Mouse (Mus musculus): ENCODE measurements around the gene Coq9. TPM values are rescaled to one million over a fixed set of nuclear protein-coding genes. Genes with fewer than 3 reads are reported as not detected.
A peak's percentile ranks its signal among the peaks of the same experiment; 100 is the strongest.

Gene Coq9
- polyA plus RNA-seq, 2 experiments, result 38.5 to 44.3 TPM

DNA sequence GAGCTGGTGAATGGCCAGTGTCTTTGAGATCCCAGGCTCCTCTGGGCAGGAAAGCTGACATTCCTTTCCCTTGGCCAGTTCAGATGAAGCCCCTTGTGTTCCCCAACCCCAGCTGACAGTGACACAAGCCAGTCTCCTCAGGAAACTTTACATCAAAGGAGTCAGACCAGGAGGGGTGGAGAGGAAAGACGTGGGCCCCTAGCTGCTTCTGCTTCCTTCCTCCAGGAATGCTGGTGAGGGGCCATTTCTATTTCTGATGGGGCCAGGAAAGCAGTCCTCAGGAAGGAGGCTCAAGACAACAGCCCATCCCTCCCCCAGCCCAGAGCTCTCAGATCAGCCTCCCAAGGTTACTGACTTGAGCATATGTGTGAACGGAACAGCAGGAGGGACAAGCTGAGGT lies 54.8 kb downstream of the Coq9 start:
- Histone ChIP-seq H3K9me3 (ENCODE audit: control insufficient read depth, low read length) (no peaks in the 10 kb centered on the region), H3K36me3 (replicated peaks; ENCODE audit: control insufficient read depth, insufficient read depth, low read depth) (no peaks in the 10 kb centered on the region), H3K4me2 (ENCODE audit: low read depth) (no peak overlapping the region), H3K27me3 (ENCODE audit: control insufficient read depth, insufficient read depth, low read length) (peaks cover 3% of the 10 kb centered on the region), H3K4me3 (ENCODE audit: insufficient read depth in 1 of 2, low read depth in 2 of 2, low read length in 2 of 2) (no peak overlapping the region), H3K4me1 (replicated peaks; ENCODE audit: control insufficient read depth in 2 of 2, insufficient read depth in 2 of 2, low read length in 1 of 2) (peaks cover 21 to 31% of the 10 kb centered on the region in 2 experiments), H3K27ac (no peak overlapping the region), H3K9ac (replicated peaks) (no peak overlapping the region)
- ATAC-seq (ENCODE audit: insufficient read depth) (no peak), DNase-seq (ENCODE audit: low read depth in 3 of 3, low spot score in 3 of 3) (no peak)
- 40% methylated on average over 2 of the region's 2 CpGs for WGBS (ENCODE audit: insufficient replicate concordance)
- no peak for TF ChIP-seq CTCF (IDR thresholded peaks at IDR 0.05; ENCODE audit: low read depth)
- no peak for TF ChIP-seq EP300 (IDR thresholded peaks at IDR 0.05; ENCODE audit: low read depth)

- Histone ChIP-seq H3K4me3 (ENCODE audit: insufficient read depth in 1 of 2, low read depth in 2 of 2, low read length in 2 of 2) (peak overlapping the region; percentile 42 to 53), H3K36me3 (replicated peaks; ENCODE audit: control insufficient read depth, insufficient read depth, low read depth) (no peaks in the 10 kb centered on the region), H3K9me3 (ENCODE audit: control insufficient read depth, low read length) (no peaks in the 10 kb centered on the region), H3K4me2 (ENCODE audit: low read depth) (peak overlapping the region; percentile 98), H3K4me1 (replicated peaks; ENCODE audit: control insufficient read depth in 2 of 2, insufficient read depth in 2 of 2, low read length in 1 of 2) (peaks cover 54 to 57% of the 10 kb centered on the region in 2 experiments), H3K27me3 (ENCODE audit: control insufficient read depth, insufficient read depth, low read length) (no peaks in the 10 kb centered on the region), H3K9ac (replicated peaks) (peak overlapping the region; percentile 88), H3K27ac (peak overlapping the region; percentile 100)
- WGBS (ENCODE audit: insufficient replicate concordance), result 9% methylated on average over 11 of the region's 11 CpGs
- DNase-seq (ENCODE audit: low read depth in 3 of 3, low spot score in 3 of 3) (peak; percentile 90 to 93 (median 91)), ATAC-seq (ENCODE audit: insufficient read depth) (peak; percentile 97)
- TF ChIP-seq CTCF (IDR thresholded peaks at IDR 0.05; ENCODE audit: low read depth) (no peak), EP300 (IDR thresholded peaks at IDR 0.05; ENCODE audit: low read depth) (peak; percentile 88)
Observed at GRCm38 (mm10) chr8:94899262-94899661, 61.1 kb downstream of the Coq9 start.

- Histone ChIP-seq H3K36me3 (replicated peaks; ENCODE audit: control insufficient read depth, insufficient read depth, low read depth) (no peaks in the 10 kb centered on the region), H3K4me3 (ENCODE audit: insufficient read depth in 1 of 2, low read depth in 2 of 2, low read length in 2 of 2) (peak overlapping the region in 1 of 2 experiments; percentile 17; a peak in 2 of 4 replicates), H3K9me3 (ENCODE audit: control insufficient read depth, low read length) (no peaks in the 10 kb centered on the region), H3K27me3 (ENCODE audit: control insufficient read depth, insufficient read depth, low read length) (no peaks in the 10 kb centered on the region), H3K27ac (peak overlapping the region; percentile 54), H3K4me1 (replicated peaks; ENCODE audit: control insufficient read depth in 2 of 2, insufficient read depth in 2 of 2, low read length in 1 of 2) (peaks cover 54 to 57% of the 10 kb centered on the region in 2 experiments), H3K4me2 (ENCODE audit: low read depth) (peak overlapping the region; percentile 98), H3K9ac (replicated peaks) (peak overlapping the region; percentile 34)
- 33% methylated on average over 6 of the region's 6 CpGs for WGBS (ENCODE audit: insufficient replicate concordance)
- ATAC-seq (ENCODE audit: insufficient read depth) (no peak), DNase-seq (ENCODE audit: low read depth in 3 of 3, low spot score in 3 of 3) (no peak)
- no peak for TF ChIP-seq EP300 (IDR thresholded peaks at IDR 0.05; ENCODE audit: low read depth)
- no peak for TF ChIP-seq CTCF (IDR thresholded peaks at IDR 0.05; ENCODE audit: low read depth)
Observed at GRCm38 (mm10) chr8:94900617-94901016, 62.5 kb downstream of the Coq9 start.

- peaks cover 54 to 55% of the 10 kb centered on the region in 2 experiments for H3K4me1 ChIP-seq (replicated peaks; ENCODE audit: control insufficient read depth in 2 of 2, insufficient read depth in 2 of 2, low read length in 1 of 2)
- TF ChIP-seq EP300 (IDR thresholded peaks at IDR 0.05; ENCODE audit: low read depth) (0 out of 2 replicates have a peak, but pooled peaks have one; percentile 8), CTCF (IDR thresholded peaks at IDR 0.05; ENCODE audit: low read depth) (no peak)
- H3K9me3 ChIP-seq (ENCODE audit: control insufficient read depth, low read length), result no peaks in the 10 kb centered on the region
- H3K27ac ChIP-seq, result peak overlapping the region; percentile 54
- no peaks in the 10 kb centered on the region for H3K36me3 ChIP-seq (replicated peaks; ENCODE audit: control insufficient read depth, insufficient read depth, low read depth)
- WGBS (ENCODE audit: insufficient replicate concordance), result 14% methylated on average over 5 of the region's 5 CpGs
- no peak for DNase-seq (ENCODE audit: low read depth in 3 of 3, low spot score in 3 of 3)
- ATAC-seq (ENCODE audit: insufficient read depth), result peak; percentile 11; the same call in 1 of the 2 replicates
- peak overlapping the region in 1 of 2 experiments; percentile 17; a peak in 2 of 4 replicates for H3K4me3 ChIP-seq (ENCODE audit: insufficient read depth in 1 of 2, low read depth in 2 of 2, low read length in 2 of 2)
- H3K4me2 ChIP-seq (ENCODE audit: low read depth), result peak overlapping the region; percentile 98
- no peaks in the 10 kb centered on the region for H3K27me3 ChIP-seq (ENCODE audit: control insufficient read depth, insufficient read depth, low read length)
- H3K9ac ChIP-seq (replicated peaks), result peak overlapping the region; percentile 34
Observed at GRCm38 (mm10) chr8:94901031-94901430, 62.9 kb downstream of the Coq9 start.

DNA sequence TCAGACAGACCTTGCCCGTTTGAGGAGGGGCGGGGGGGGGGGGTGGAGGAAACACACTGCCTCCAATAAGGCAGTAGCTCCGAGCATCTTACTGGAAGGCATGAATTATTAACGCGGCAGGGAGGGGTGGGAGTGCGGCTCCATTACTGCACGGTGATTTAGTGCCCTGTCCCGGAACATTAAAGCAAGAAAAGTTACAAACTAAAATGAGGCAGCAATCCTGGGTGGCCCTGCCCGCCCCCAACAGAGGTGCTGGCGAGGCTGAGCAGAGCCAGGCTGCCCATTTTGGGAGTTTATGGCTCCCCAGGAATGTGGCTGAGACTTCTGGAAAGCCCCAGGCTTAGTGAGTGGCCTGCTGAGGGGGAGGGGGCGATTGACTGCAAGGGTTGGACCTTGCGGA lies 65.6 kb downstream of the Coq9 start:
- H3K9ac ChIP-seq (replicated peaks), result no peak overlapping the region
- DNase-seq (ENCODE audit: low read depth in 3 of 3, low spot score in 3 of 3), result no peak
- H3K9me3 ChIP-seq (ENCODE audit: control insufficient read depth, low read length), result no peaks in the 10 kb centered on the region
- ATAC-seq (ENCODE audit: insufficient read depth), result no peak
- H3K4me2 ChIP-seq (ENCODE audit: low read depth), result no peak overlapping the region
- no peaks in the 10 kb centered on the region for H3K36me3 ChIP-seq (replicated peaks; ENCODE audit: control insufficient read depth, insufficient read depth, low read depth)
- TF ChIP-seq CTCF (IDR thresholded peaks at IDR 0.05; ENCODE audit: low read depth) (no peak), EP300 (IDR thresholded peaks at IDR 0.05; ENCODE audit: low read depth) (no peak)
- no peaks in the 10 kb centered on the region for H3K27me3 ChIP-seq (ENCODE audit: control insufficient read depth, insufficient read depth, low read length)
- no peak overlapping the region for H3K27ac ChIP-seq
- H3K4me3 ChIP-seq (ENCODE audit: insufficient read depth in 1 of 2, low read depth in 2 of 2, low read length in 2 of 2), result no peak overlapping the region
- H3K4me1 ChIP-seq (replicated peaks; ENCODE audit: control insufficient read depth in 2 of 2, insufficient read depth in 2 of 2, low read length in 1 of 2), result peaks cover 29 to 31% of the 10 kb centered on the region in 2 experiments
- 82% methylated on average over 12 of the region's 12 CpGs for WGBS (ENCODE audit: insufficient replicate concordance)

Other genes starting within 250 kb of the Coq9 start
- 4.0 and 6.2 TPM in 2 replicates for gene Rspry1, start 236.4 kb upstream of the Coq9 start, polyA plus RNA-seq (2012; rRNA removed)
- 15.8 and 17.9 TPM in 2 replicates for gene Rspry1, start 236.4 kb upstream of the Coq9 start, polyA plus RNA-seq (2014; fragmentation: Nextera tagmentation; extraction: Ambion mirVana)
- 11.3 and 16.1 TPM in 2 replicates for gene Fam192a, start 236.3 kb upstream of the Coq9 start, polyA plus RNA-seq (2012; rRNA removed)
- 25.8 and 26.5 TPM in 2 replicates for gene Fam192a, start 236.3 kb upstream of the Coq9 start, polyA plus RNA-seq (2014; fragmentation: Nextera tagmentation; extraction: Ambion mirVana)
- 18.2 and 18.6 TPM in 2 replicates for gene Arl2bp, start 171.7 kb upstream of the Coq9 start, polyA plus RNA-seq (2012; rRNA removed)
- 11.2 and 12.8 TPM in 2 replicates for gene Arl2bp, start 171.7 kb upstream of the Coq9 start, polyA plus RNA-seq (2014; fragmentation: Nextera tagmentation; extraction: Ambion mirVana)
- 0.36 and 0.52 TPM in 2 replicates for gene Pllp, start 142.0 kb upstream of the Coq9 start, polyA plus RNA-seq (2012; rRNA removed)
- 0.85 TPM in 2 replicates for gene Pllp, start 142.0 kb upstream of the Coq9 start, polyA plus RNA-seq (2014; fragmentation: Nextera tagmentation; extraction: Ambion mirVana)
- gene Ccl22, start 92.7 kb upstream of the Coq9 start, polyA plus RNA-seq (2012; rRNA removed), result 0.17 and 0.19 TPM in 2 replicates
- 0.22 and 0.45 TPM in 2 replicates for gene Ccl22, start 92.7 kb upstream of the Coq9 start, polyA plus RNA-seq (2014; fragmentation: Nextera tagmentation; extraction: Ambion mirVana)
- gene Cx3cl1, start 66.3 kb upstream of the Coq9 start, polyA plus RNA-seq (2012; rRNA removed), result 0.11 and 0.12 TPM in 2 replicates
- gene Cx3cl1, start 66.3 kb upstream of the Coq9 start, polyA plus RNA-seq (2014; fragmentation: Nextera tagmentation; extraction: Ambion mirVana), result 0.33 and 0.34 TPM in 2 replicates
- 0.11 and 0.34 TPM in 2 replicates for gene Ccl17, start 27.9 kb upstream of the Coq9 start, polyA plus RNA-seq (2012; rRNA removed)
- gene Ccl17, start 27.9 kb upstream of the Coq9 start, polyA plus RNA-seq (2014; fragmentation: Nextera tagmentation; extraction: Ambion mirVana), result not detected in 2 replicates
- gene Ciapin1, start within 50 bp of the Coq9 start, polyA plus RNA-seq (2012; rRNA removed), result 20.4 and 23.7 TPM in 2 replicates
- 38.4 and 46.3 TPM in 2 replicates for gene Ciapin1, start within 50 bp of the Coq9 start, polyA plus RNA-seq (2014; fragmentation: Nextera tagmentation; extraction: Ambion mirVana)
- 51.6 and 54.4 TPM in 2 replicates for gene Polr2c, start 19.1 kb downstream of the Coq9 start, polyA plus RNA-seq (2012; rRNA removed)
- gene Polr2c, start 19.1 kb downstream of the Coq9 start, polyA plus RNA-seq (2014; fragmentation: Nextera tagmentation; extraction: Ambion mirVana), result 73.5 and 82.2 TPM in 2 replicates
- gene Dok4, start 38.0 kb downstream of the Coq9 start, polyA plus RNA-seq (2012; rRNA removed), result 10.3 and 11.1 TPM in 2 replicates
- gene Dok4, start 38.0 kb downstream of the Coq9 start, polyA plus RNA-seq (2014; fragmentation: Nextera tagmentation; extraction: Ambion mirVana), result 7.2 and 9.6 TPM in 2 replicates
- gene Ccdc102a, start 79.8 kb downstream of the Coq9 start, polyA plus RNA-seq (2012; rRNA removed), result 2.2 and 2.6 TPM in 2 replicates
- 2.7 and 2.8 TPM in 2 replicates for gene Ccdc102a, start 79.8 kb downstream of the Coq9 start, polyA plus RNA-seq (2014; fragmentation: Nextera tagmentation; extraction: Ambion mirVana)
- 0.45 and 0.54 TPM in 2 replicates for gene Adgrg5, start 85.4 kb downstream of the Coq9 start, polyA plus RNA-seq (2012; rRNA removed)
- gene Adgrg5, start 85.4 kb downstream of the Coq9 start, polyA plus RNA-seq (2014; fragmentation: Nextera tagmentation; extraction: Ambion mirVana), result 0.14 and 0.67 TPM in 2 replicates
- 46.8 and 55.8 TPM in 2 replicates for gene Adgrg1, start 136.4 kb downstream of the Coq9 start, polyA plus RNA-seq (2012; rRNA removed)
- 41.1 and 59.5 TPM in 2 replicates for gene Adgrg1, start 136.4 kb downstream of the Coq9 start, polyA plus RNA-seq (2014; fragmentation: Nextera tagmentation; extraction: Ambion mirVana)
- 8.3 and 9.6 TPM in 2 replicates for gene Adgrg3, start 179.4 kb downstream of the Coq9 start, polyA plus RNA-seq (2012; rRNA removed)
- 4.9 and 5.8 TPM in 2 replicates for gene Adgrg3, start 179.4 kb downstream of the Coq9 start, polyA plus RNA-seq (2014; fragmentation: Nextera tagmentation; extraction: Ambion mirVana)
- gene Drc7, start 216.8 kb downstream of the Coq9 start, polyA plus RNA-seq (2012; rRNA removed), result 0.19 and 0.21 TPM in 2 replicates
- gene Drc7, start 216.8 kb downstream of the Coq9 start, polyA plus RNA-seq (2014; fragmentation: Nextera tagmentation; extraction: Ambion mirVana), result 0.15 and 0.33 TPM in 2 replicates
- gene Katnb1, start 242.9 kb downstream of the Coq9 start, polyA plus RNA-seq (2012; rRNA removed), result 7.4 and 8.4 TPM in 2 replicates
- gene Katnb1, start 242.9 kb downstream of the Coq9 start, polyA plus RNA-seq (2014; fragmentation: Nextera tagmentation; extraction: Ambion mirVana), result 8.0 and 10.1 TPM in 2 replicates